Mouse (Mus musculus): ENCODE data around the gene Ramp3.
A peak's percentile ranks its signal among the peaks of the same experiment; 100 is the strongest.
"Not testable (repeated sequence)": the region's sequence is repeated elsewhere in the genome, so short reads cannot be mapped to it uniquely, and the experiment has no call there.

The Ramp3 gene

GRCm38 (mm10) chr11:6658271-6658670, at the start of gene Ramp3:
TSS of gene Ramp3 (plus strand) at chr11:6658521.
- no peak for DNase-seq (ENCODE audit: low spot score)

DNA sequence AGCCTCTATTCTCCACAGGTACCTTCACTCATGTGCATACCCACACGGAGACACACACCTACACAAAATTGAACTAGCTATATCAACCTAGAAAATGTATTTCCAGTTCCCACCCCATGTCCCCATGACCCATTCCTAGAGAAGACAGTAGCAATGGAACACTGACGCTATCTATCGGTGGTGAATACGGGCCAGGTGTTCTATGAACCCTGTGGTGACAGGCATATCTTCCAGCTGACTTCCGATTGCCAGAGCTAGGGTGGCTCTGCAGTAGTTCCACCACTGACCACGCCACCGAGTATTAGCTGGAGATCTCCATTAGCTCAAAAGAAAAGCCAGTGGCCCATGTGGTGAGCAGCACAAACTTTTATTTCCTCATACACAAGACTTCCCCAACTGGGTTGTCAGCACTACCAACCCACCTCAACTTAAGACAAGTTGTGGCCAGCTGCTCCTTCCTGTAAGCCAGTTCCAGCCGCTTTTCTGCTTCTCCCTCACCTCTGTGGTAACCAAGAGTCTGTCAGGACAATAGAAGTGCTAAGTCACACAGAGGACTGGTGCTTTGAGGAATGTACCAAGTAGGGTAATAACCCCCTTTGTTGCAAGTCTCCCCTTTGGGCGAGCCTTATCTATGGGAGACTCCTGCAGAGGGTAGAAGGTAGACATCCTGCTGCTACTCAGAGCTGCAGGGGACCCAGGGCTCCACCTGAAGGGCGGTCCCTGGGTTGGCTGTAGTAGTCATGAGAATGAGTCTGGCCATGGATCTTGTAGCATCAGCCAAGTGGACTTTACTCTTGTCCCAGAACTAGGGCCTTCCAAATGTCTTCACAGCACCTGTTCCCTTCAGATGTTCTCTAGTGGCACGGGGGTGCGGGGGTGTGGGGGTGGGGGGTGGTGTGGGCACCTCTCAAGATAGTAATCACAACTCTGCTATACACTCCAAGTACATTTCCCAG, 42.8 kb upstream of the Ramp3 start:
- no peak for DNase-seq (ENCODE audit: low spot score)

GRCm38 (mm10) chr11:6623704-6624103, 34.6 kb upstream of the Ramp3 start:
- no peak for DNase-seq (ENCODE audit: low spot score)

DNA sequence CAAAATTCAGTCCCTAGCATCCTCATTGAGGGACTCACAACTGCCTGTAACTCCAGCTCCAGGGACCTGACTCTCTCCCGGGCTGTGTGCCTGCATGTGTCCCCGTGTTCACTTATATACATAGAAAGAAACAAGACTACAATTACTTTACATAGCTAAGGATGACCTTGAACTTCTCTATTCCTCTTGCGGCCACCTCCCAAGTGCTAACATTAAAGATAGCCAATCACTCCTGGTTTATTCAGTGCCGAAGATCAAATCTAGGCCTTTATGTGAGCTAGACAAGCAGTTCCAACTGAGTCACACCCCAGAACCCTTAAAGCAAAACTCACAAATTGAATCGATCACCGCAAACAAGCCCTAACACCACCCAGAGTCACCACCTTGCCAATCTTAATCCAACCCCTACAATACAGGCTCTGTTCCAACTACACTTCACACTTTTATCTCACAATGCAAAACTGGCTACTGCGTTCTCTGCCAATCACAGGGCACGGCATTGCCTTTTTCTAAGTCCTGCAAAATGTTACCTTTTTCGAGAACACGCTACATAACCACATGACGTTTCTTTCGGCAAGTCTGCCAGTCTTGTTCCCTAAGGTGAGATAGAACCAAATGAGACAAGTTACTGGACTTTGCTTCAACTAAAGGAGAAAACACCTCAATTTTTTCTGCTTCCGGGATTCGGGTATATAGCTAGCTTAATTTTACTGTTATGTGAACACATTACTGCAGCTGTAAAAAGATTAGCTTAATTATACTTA, 33.5 kb upstream of the Ramp3 start:
- no peak for DNase-seq (ENCODE audit: low spot score)

GRCm38 (mm10) chr11:6625478-6626387, 32.6 kb upstream of the Ramp3 start, which contains the start of gene Tbrg4:
TSS of gene Tbrg4 (minus strand) at chr11:6626067.
- peak; percentile 89 for DNase-seq (ENCODE audit: low spot score)

DNA sequence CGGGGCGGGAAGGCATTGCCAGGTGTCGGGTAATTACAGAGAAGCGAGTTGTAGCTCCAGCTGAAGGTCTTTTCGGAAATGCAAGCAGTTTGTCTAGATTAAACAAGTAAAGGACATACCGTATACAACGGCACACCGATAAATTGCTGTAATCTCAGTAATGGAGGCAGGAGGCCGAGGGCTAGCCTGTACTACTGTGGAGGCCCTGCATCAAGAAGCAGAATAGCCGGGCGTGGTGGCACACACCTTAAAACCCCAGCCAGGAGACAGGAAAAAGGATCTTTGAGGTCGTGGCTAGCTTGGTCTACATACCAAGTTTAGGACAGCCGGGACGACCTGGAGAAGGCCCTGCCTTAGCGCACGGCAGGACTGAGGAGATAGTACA, 31.9 kb upstream of the Ramp3 start:
- no peak for DNase-seq (ENCODE audit: low spot score)

DNA sequence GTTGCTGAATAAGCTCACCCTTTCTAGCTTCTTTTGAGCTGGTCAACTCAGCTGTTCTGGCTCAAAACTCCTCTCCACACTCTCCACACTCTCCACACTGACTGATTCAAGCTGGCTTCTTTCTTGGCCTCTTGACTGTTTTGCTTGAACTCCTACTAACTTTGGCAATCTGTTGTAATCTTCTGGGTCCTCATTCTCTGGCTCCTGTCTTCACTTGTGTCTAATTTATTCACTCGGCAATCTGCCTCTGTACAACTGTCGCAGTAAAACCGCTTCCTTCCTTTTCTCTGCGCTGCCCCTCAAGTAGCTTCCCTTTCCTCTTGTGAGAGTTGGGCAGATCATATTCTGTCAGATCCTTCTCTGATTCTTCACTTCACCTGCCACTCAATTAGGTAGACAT, 30.6 kb upstream of the Ramp3 start:
- DNase-seq (ENCODE audit: low spot score) = no peak

DNA sequence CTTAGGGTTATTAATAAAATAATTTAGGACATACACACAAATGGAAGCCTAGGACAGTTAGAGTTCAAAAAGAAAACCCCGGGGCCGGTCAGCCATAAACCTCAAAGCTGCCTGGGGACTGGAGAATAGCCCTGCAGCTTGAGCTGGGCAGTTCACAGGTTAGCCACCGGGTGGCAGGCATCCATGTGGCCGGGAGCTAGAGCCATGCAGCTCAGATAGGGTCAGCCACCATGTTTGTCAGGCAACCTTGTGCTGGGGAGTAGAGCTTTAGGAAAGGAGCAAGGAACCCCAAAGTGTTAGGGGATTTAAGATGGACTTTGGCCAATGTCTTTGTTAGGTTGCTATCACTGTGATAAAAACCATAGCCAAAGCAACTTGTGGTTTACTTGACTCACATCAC, 29.8 kb upstream of the Ramp3 start:
- no peak for DNase-seq (ENCODE audit: low spot score)

GRCm38 (mm10) chr11:6629655-6630054, 28.7 kb upstream of the Ramp3 start:
- no peak for DNase-seq (ENCODE audit: low spot score)

- DNase-seq (ENCODE audit: low spot score) = no peak
Measured at GRCm38 (mm10) chr11:6636150-6636549, 22.2 kb upstream of the Ramp3 start.

DNA sequence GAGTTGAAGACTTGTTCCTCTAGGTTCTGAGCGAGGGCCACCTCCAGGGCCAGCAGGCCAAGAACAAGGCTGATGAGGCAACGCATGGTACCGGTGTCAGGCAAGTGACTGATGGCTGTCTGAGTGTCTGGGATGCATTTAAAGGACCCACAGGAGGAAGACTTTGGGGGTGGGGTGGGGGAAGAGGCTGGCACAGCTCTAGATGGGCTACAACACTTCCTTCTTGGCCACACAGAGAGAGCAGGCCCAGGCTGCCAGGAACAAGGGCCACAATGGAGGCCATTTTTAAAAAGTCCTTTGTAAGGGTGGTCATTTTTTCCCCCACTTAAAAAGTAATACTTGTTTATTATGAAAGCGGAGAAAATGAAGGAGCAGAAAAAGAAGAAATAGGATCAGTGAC, 19.8 kb upstream of the Ramp3 start, which contains the start of gene Wap:
TSS of gene Wap (minus strand) at position 101 of the 400 bp plus-strand sequence.
- DNase-seq (ENCODE audit: low spot score) = no peak

DNA sequence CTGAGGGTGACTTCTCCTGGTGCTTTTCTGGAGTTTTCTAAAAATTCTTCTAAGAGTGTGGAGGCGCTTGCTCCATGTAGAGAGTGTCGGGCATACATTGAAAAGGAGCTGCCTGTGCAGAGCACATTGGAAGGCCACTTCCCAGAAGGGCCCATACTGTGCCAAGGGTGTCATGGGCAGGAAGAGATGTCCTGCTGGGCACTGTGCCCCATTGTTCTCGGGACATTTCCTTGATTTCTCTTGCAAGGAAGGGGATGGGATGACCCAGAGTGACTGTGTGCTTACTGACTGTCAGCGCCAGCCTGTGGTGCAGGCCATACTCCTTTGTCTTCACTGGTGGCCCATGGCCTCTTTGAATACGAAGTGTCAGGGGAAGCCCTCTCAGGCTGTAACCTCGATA, 19.2 kb upstream of the Ramp3 start:
- DNase-seq (ENCODE audit: low spot score) = no peak

- DNase-seq (ENCODE audit: low spot score) = no peak
Measured at GRCm38 (mm10) chr11:6644566-6644965, 13.8 kb upstream of the Ramp3 start.

- no peak for DNase-seq (ENCODE audit: low spot score)
Measured at GRCm38 (mm10) chr11:6647831-6648724, 10.2 kb upstream of the Ramp3 start.

DNA sequence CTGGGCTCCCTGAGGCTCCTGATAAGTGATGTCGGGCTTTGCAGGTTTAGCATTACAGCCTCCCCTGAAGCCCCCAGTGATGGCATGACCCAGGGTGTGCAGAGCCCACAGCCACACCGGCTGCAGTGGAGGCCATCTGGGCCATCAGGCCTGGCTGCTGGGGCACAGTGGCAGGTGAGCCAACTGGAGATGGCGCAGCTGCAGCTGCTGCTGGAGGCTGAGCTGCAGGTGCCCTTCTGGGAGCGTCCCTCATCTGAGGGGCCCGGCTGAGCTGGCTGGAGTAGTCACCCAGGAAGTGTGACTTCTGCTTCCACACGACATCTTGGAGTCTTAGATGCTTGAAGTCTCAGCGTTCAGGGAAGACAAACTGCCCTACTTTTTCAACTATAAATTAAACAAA, 7.8 kb upstream of the Ramp3 start:
- no peak for DNase-seq (ENCODE audit: low spot score)

GRCm38 (mm10) chr11:6652978-6653377, 5.3 kb upstream of the Ramp3 start:
- not testable (repeated sequence) for DNase-seq (ENCODE audit: low spot score)

DNA sequence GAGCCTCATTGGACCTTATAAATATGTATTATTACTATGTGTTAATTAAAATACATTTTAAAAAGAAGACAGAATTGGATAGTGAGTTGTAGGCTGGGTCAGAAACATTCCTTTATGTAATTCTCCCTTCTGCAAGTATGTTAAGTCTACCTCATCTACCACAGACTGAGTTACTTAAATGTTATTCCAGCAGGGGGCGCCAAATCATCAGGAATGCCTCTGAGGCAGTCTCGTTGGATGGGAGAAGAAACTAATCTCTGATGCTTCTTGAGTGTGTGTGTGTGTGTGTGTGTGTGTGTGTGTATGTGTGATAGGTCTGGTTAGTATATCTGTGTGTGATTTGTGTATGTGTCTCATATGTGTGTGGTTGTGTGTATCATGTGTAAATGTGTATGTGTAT, 3.4 kb upstream of the Ramp3 start:
- DNase-seq (ENCODE audit: low spot score) = peak; percentile 83

- no peak for DNase-seq (ENCODE audit: low spot score)
Measured at GRCm38 (mm10) chr11:6661206-6661605, 2.9 kb downstream of the Ramp3 start.

DNA sequence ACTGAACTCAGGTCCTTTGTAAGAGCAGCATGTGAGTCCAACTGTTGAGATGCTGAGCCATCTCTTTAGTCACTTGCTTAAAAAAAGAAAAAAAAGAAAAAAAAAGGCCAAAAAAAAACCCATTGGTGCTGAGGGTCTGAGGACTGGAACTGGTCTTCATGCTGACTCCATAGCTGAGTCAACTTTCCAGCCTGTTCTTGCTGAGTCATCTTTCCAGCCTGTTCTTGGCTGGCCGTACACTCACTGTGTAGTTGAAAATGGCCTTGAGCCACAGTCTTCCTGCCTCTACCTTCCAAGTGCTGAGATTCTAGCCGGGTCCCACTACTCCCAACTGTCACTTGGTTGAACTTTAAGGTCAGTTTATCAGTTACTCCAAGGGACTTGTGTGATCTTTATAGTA, 8.3 kb downstream of the Ramp3 start:
- no peak for DNase-seq (ENCODE audit: low spot score)

DNA sequence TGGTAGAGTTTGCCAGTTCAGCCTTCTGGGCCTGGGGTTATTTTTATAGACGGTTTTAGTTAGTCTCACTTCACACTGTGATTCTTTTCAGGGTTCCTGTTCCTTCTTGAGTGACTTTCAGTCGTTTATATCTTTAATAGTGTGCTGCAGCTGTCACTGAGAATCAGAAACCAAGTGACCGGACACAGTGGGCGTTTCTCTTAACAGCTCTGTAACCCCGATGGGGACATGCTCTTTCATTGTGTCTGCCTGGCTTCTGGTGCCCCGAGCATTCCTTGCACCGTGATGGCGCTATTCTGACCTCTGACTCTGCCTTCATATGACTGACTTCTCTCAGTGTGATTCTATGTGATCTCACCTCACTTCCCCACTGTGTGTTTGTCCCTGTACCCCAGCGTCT, 10.7 kb downstream of the Ramp3 start:
- DNase-seq (ENCODE audit: low spot score) = no peak

GRCm38 (mm10) chr11:6670044-6670443, 11.7 kb downstream of the Ramp3 start:
- no peak for DNase-seq (ENCODE audit: low spot score)
